Mouse (Mus musculus): ENCODE measurements around the gene Btf3.

DNA sequence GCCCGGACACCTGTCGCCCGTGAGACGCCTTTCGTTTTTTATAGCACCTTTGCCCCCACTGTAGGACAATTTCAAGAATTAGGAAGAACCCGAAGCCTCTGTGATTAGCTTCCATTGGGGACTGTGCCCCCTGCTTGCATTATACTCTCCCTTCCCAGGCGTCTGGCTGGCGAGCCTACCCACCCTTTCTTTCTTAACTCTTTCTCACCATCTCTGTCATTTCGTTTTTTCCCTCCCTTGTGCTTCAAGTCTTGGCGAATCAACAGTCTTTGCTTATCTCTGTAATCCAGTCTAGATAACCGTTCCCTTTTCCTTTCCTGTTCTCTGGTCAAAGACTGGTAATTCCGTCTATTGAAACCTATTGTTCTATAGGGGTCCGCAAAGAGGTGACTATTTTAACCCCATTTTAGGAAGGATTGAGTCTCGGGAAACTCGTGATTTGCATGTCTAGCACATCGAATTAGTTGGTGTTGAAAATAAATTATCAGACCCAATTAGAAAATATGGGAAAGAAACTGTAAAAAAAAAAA is 53.3 kb downstream of the Btf3 start:
- no peak for TF ChIP-seq POLR2A (IDR thresholded peaks at IDR 0.05; ENCODE audit: extremely low read depth, insufficient read depth, low read length)
- TF ChIP-seq CTCF (IDR thresholded peaks at IDR 0.05; ENCODE audit: extremely low read depth, insufficient read depth, low read length) = no peak
